Mouse (Mus musculus): ENCODE data around the gene Il10rb. TPM values are rescaled to one million over a fixed set of nuclear protein-coding genes. Genes with fewer than 3 reads are reported as not detected.

Gene Il10rb
- total and polyA plus RNA-seq, 3 experiments, result 98.2 to 136 (median 122) TPM

DNA sequence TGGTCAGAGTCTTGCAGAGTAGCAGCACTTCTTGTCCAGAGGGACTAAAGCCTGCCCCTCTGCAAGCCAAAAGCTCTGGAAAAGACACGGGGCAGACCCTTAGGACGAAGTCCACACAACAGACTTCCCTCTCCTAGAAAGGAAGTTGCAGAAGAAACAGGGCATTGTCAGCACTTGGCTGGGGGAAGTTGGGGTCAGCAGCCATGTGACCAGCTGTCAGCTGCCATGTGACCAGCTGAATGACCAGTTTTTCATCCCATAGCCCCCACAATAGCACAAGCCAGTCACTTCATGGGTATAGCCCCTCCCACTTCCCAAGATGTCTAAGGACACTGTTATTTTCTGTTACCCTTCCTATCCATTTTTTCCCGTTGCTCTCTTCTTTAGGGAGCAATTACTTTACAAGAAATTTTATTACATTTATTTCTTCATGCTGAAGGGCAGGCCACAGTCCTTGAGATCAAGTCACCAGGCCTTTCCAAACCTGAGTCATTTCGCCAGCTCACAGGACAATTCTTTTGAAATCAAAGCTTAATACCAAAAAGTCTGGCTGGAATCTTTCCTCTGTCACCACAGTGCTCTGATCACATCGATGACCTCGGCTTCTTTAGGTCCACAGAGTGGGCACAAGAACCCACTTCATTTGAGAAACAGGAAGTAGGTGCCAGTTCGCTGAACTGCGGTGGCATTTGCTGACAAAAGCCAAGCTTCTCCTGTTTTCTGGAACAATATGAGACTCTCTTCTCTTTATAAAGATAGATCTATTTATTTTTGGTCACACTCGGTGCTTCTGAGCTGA lies 9.6 kb downstream of the Il10rb start:
- no peaks in the 10 kb centered on the region for H3K27me3 ChIP-seq (ENCODE audit: control insufficient read depth, insufficient read depth, low read length)
- WGBS, result 67% methylated on average over 9 of the region's 9 CpGs
- DNase-seq, result peak in 1 of 2 experiments; percentile 53
- H3K79me2 ChIP-seq (replicated peaks; ENCODE audit: control insufficient read depth, insufficient read depth, low read length), result no peaks in the 10 kb centered on the region
- TF ChIP-seq EP300 (IDR thresholded peaks at IDR 0.05; ENCODE audit: insufficient read depth, low read depth, low read length) (0 out of 2 replicates have a peak, but pooled peaks have one; percentile 35), POLR2A (IDR thresholded peaks at IDR 0.05; ENCODE audit: insufficient read depth, low read depth, low read length) (0 out of 2 replicates have a peak, but pooled peaks have one; percentile 23), CTCF (IDR thresholded peaks at IDR 0.05) (no peak)
- H3K9ac ChIP-seq (ENCODE audit: low read depth, low read length), result no peak overlapping the region
- H3K36me3 ChIP-seq (ENCODE audit: control insufficient read depth, insufficient read depth, low read length), result peaks cover 50% of the 10 kb centered on the region
- H3K4me1 ChIP-seq (ENCODE audit: control insufficient read depth, insufficient read depth, low read length), result peaks cover 17% of the 10 kb centered on the region
- peak overlapping the region; percentile 87 for H3K27ac ChIP-seq
- intact Hi-C loops (cut with DNase I), result no loop called here
- H3K4me3 ChIP-seq, result no peak overlapping the region

DNA sequence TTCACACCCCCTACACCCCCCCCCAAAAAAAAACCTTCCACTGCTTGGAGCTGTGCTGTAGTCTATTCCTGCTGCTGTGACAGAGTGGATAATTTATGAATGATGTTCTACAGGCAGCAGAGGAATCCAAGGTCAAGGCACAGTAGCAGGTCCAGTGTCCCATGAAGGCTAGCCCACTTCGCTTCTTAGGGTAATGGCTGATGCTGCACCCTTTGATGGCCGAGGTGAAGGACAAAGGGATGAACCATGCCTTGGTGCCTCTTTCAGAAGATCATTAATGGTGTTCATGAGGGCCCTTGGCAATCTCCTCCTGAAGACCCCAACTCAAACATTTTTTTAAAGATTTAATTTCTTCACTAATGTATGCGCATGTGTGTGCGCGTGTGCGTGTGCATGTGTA lies 10.4 kb downstream of the Il10rb start:
- WGBS, result 92% methylated on average over 6 of the region's 6 CpGs
- Histone ChIP-seq H3K27ac (peak overlapping the region; percentile 87), H3K4me1 (ENCODE audit: control insufficient read depth, insufficient read depth, low read length) (peaks cover 15% of the 10 kb centered on the region), H3K4me3 (no peak overlapping the region), H3K9ac (ENCODE audit: low read depth, low read length) (no peak overlapping the region; the same call in 1 of the 2 replicates), H3K79me2 (replicated peaks; ENCODE audit: control insufficient read depth, insufficient read depth, low read length) (no peaks in the 10 kb centered on the region), H3K36me3 (ENCODE audit: control insufficient read depth, insufficient read depth, low read length) (peaks cover 43% of the 10 kb centered on the region), H3K27me3 (ENCODE audit: control insufficient read depth, insufficient read depth, low read length) (no peaks in the 10 kb centered on the region)
- intact Hi-C loops (cut with DNase I), result no loop called here
- no peak for TF ChIP-seq EP300 (IDR thresholded peaks at IDR 0.05; ENCODE audit: insufficient read depth, low read depth, low read length)
- TF ChIP-seq CTCF (IDR thresholded peaks at IDR 0.05), result no peak
- TF ChIP-seq POLR2A (IDR thresholded peaks at IDR 0.05; ENCODE audit: insufficient read depth, low read depth, low read length), result no peak
- no peak for DNase-seq

DNA sequence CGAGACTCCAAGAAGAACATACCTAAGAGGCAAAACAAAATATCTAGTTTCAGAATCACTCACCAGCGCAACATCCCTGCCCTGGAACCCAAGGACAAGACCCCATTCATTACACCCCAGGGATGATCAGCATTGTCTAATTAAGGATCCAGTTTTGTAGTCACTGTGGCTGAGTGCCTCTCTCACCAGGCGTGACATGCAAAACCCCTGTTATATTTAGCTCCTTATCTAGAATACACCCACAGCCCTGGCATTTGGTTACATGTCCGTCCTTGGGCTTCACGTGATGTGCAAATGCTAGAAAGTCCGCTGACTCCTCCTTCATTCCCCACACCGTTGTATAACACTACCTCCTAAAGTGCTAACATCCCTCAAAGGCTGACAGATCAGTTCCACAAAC lies 11.0 kb downstream of the Il10rb start:
- Histone ChIP-seq H3K27me3 (ENCODE audit: control insufficient read depth, insufficient read depth, low read length) (no peaks in the 10 kb centered on the region), H3K4me1 (ENCODE audit: control insufficient read depth, insufficient read depth, low read length) (peaks cover 13% of the 10 kb centered on the region), H3K4me3 (no peak overlapping the region), H3K27ac (peak overlapping the region; percentile 87), H3K9ac (ENCODE audit: low read depth, low read length) (no peak overlapping the region), H3K79me2 (replicated peaks; ENCODE audit: control insufficient read depth, insufficient read depth, low read length) (no peaks in the 10 kb centered on the region), H3K36me3 (ENCODE audit: control insufficient read depth, insufficient read depth, low read length) (peaks cover 39% of the 10 kb centered on the region)
- WGBS, result 49% methylated on average over 7 of the region's 7 CpGs
- intact Hi-C loops (cut with DNase I), result no loop called here
- peak in 1 of 2 experiments; percentile 78 for DNase-seq
- TF ChIP-seq CTCF (IDR thresholded peaks at IDR 0.05), result no peak
- peak; percentile 41; the same call in 1 of the 2 replicates for TF ChIP-seq POLR2A (IDR thresholded peaks at IDR 0.05; ENCODE audit: insufficient read depth, low read depth, low read length)
- peak; percentile 98 for TF ChIP-seq EP300 (IDR thresholded peaks at IDR 0.05; ENCODE audit: insufficient read depth, low read depth, low read length)

DNA sequence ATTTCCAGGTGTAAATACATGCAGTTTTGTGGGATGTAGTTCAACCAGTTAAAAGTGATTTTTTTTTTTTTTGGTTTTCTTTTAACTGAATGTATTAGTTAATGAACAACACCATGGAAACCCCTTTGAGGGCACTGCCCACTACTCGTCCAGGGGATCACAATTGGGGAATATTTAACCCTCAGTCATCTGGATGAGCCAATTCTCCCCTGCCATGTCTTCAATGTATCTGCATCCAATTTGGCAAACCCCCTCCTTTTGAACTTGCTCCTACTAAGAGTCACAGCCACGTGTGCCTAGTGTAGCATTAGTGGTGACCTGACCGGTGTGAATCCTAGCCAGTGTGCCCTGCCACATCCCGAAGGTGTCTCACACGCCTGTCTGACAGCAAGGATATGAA lies 12.6 kb downstream of the Il10rb start:
- TF ChIP-seq POLR2A (IDR thresholded peaks at IDR 0.05; ENCODE audit: insufficient read depth, low read depth, low read length) (no peak), EP300 (IDR thresholded peaks at IDR 0.05; ENCODE audit: insufficient read depth, low read depth, low read length) (no peak), CTCF (IDR thresholded peaks at IDR 0.05) (no peak)
- peaks cover 27% of the 10 kb centered on the region for H3K36me3 ChIP-seq (ENCODE audit: control insufficient read depth, insufficient read depth, low read length)

DNA sequence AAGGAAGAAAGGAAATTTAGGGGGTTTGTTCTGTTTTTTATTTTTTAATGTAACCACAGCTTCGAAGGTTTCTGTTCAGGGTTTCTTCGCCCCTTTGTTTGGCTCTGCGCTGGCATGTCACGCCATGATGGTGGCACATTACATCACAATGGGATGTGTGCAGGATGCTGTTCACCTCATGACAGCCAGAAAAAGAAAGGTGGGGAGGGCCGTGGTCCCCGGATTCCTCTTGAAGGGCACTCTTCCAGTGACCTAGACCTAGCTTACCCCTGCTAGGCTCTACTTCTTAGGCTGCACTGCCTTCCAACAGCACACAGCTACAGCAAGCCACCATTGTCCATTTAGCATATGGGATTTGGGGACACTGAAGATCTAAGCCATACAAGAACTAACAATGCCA lies 19.9 kb downstream of the Il10rb start:
- Histone ChIP-seq H3K4me1 (ENCODE audit: control insufficient read depth, insufficient read depth, low read length) (peaks cover 1% of the 10 kb centered on the region), H3K27me3 (ENCODE audit: control insufficient read depth, insufficient read depth, low read length) (no peaks in the 10 kb centered on the region), H3K9ac (ENCODE audit: low read depth, low read length) (no peak overlapping the region), H3K79me2 (replicated peaks; ENCODE audit: control insufficient read depth, insufficient read depth, low read length) (no peaks in the 10 kb centered on the region), H3K27ac (no peak overlapping the region), H3K4me3 (no peak overlapping the region), H3K36me3 (ENCODE audit: control insufficient read depth, insufficient read depth, low read length) (peaks cover 11% of the 10 kb centered on the region)
- TF ChIP-seq EP300 (IDR thresholded peaks at IDR 0.05; ENCODE audit: insufficient read depth, low read depth, low read length) (no peak), CTCF (IDR thresholded peaks at IDR 0.05) (no peak)
- intact Hi-C loops (cut with DNase I), result no loop called here
- no peak for DNase-seq
- WGBS, result 82% methylated on average over 6 of the region's 6 CpGs

More for the DNA sequence above, 12.6 kb downstream of the Il10rb start:
- H3K9ac ChIP-seq (ENCODE audit: low read depth, low read length), result no peak overlapping the region
- no peak overlapping the region for H3K27ac ChIP-seq
- no peaks in the 10 kb centered on the region for H3K79me2 ChIP-seq (replicated peaks; ENCODE audit: control insufficient read depth, insufficient read depth, low read length)
- H3K27me3 ChIP-seq (ENCODE audit: control insufficient read depth, insufficient read depth, low read length), result no peaks in the 10 kb centered on the region
- no peak for DNase-seq
- H3K4me3 ChIP-seq, result no peak overlapping the region
- intact Hi-C loops (cut with DNase I), result no loop called here
- peaks cover 9% of the 10 kb centered on the region for H3K4me1 ChIP-seq (ENCODE audit: control insufficient read depth, insufficient read depth, low read length)
- 84% methylated on average over 5 of the region's 5 CpGs for WGBS

DNA sequence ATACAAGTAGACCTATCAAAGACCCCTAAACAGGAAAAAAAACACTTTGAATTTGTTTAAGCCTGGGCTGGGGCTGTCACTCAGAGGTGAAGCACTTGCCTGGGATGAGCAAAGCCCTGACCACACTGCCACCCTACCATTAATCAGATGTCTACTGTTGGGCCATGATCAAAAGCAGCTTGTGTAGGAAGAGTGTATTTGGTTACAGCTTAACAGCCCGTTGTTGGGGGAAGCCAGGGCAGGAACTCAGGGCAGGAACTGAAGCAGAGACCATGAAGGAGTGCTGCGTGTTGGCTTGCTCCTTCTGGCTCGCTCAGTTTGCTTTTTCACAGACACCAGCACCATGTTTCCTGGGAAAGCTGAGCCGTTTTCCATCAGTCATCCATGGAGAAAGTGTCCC lies 20.6 kb downstream of the Il10rb start:
- peak overlapping the region; percentile 28; the same call in 1 of the 2 replicates for H3K27ac ChIP-seq
- WGBS, result 90% methylated on average over 4 of the region's 4 CpGs
- peaks cover 11% of the 10 kb centered on the region for H3K36me3 ChIP-seq (ENCODE audit: control insufficient read depth, insufficient read depth, low read length)
- H3K4me1 ChIP-seq (ENCODE audit: control insufficient read depth, insufficient read depth, low read length), result peaks cover 1% of the 10 kb centered on the region
- H3K4me3 ChIP-seq, result no peak overlapping the region
- DNase-seq, result no peak
- no peak for TF ChIP-seq POLR2A (IDR thresholded peaks at IDR 0.05; ENCODE audit: insufficient read depth, low read depth, low read length)
- 0 out of 2 replicates have a peak, but pooled peaks have one; percentile 33 for TF ChIP-seq EP300 (IDR thresholded peaks at IDR 0.05; ENCODE audit: insufficient read depth, low read depth, low read length)
- no peak overlapping the region for H3K9ac ChIP-seq (ENCODE audit: low read depth, low read length)
- intact Hi-C loops (cut with DNase I), result no loop called here
- H3K79me2 ChIP-seq (replicated peaks; ENCODE audit: control insufficient read depth, insufficient read depth, low read length), result no peaks in the 10 kb centered on the region
- H3K27me3 ChIP-seq (ENCODE audit: control insufficient read depth, insufficient read depth, low read length), result no peaks in the 10 kb centered on the region
